Mouse (Mus musculus) testis, adult 2 months (tissue): Measurements from ENCODE around the gene Gna15.

ENCODE experiments used
- CTCF ChIP-seq: fragments of 200-500 bp; IDR thresholded peaks from 2 replicates; pipeline ENCODE4 v1.5.1; 2012; ENCODE audit warnings: low read depth, mild to moderate bottlenecking, inconsistent platforms, low read length, moderate library complexity; ENCODE audit not compliant: control insufficient read depth, insufficient read depth, insufficient replicate concordance
- POLR2A ChIP-seq: fragments of 200-500 bp; IDR thresholded peaks from 2 replicates; pipeline ENCODE4 v1.6.1; 2012; ENCODE audit warnings: low read depth, mild to moderate bottlenecking, inconsistent platforms, low read length, moderate library complexity; ENCODE audit not compliant: control insufficient read depth

DNA sequence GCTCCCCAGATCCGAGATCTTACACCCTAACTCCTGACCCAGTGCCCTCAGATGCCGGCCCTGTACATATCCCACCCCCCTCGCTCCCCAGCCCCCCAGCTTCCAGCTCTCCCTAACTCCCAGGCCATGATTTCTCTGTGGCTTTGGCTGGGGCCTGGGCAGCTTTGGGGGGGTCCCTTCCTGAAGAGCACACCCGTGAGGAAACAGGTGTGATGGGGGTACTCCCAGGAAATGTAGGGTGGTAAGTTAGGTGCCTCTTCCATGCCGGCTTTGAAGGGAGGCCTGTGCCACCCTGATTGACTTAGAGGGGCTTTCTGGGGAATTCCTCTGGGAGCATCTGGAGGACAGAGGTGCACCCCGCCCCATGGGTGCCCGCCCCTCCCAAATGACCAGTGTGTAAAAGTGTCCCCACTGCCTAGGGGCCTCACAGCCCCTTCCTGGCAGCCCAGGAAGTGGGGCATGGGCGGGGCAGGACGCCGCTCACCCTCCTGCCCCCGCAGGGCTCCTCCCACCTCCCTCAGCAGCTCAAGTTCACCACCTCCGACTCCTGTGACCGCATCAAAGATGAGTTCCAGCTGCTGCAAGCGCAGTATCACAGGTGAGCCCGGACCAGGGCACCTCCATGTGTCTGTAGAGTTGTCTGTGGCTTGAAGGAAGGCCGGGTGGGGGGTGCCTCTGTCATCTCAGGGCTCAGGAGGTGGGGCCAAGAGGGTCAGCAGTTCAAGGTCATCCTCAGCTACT, 36.9 kb upstream of the Gna15 start:
- no peak for TF ChIP-seq CTCF
- TF ChIP-seq POLR2A: no peak
